Mouse (Mus musculus): ENCODE results near the gene Tep1.
"Not testable (repeated sequence)": the region's sequence is repeated elsewhere in the genome, so short reads cannot be mapped to it uniquely, and the experiment has no call there.

The Tep1 gene

DNA sequence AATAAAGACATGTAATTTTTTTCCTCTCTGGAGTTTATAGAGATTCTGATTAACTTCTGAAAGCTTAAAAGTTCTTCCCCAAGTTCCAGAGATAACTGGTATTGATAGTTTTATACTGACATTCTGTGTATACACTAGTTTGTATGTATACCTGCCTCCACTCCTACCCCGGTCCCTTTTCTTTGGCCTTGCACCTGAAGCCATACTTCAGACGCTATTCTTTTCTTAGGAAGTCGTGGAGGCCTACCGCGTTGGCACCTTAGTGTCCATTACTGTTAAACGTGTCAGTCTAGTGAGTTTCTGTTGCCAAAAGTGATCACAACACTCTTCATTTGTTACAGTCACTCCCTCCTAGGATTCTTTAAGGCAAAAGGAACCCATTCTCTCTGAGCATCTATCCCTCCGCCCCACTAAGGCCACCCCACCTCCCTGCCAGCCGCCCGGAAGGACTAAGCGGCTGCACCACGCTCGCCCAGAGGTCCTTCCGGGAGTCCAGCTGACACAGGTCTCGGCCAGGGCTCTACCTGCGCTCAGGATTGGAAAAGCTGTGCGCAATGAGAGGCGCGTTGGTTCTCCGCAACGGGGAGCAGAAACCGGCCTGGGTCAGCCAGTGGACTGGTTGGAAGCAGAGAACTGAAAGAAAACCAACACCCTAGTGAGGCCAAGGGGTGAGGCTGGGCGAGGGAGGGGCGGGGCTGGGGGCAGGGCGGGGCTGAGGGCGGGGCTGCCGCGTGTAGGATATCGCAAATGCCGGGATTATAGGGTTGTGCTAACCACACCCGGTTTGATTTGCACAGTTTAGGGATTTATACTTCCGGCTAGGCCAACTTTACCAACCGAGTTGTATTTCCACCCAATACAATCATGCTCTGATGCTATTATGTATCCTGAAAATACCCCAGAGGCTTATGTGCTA lies at the start of gene Tep1:
Gene Tep1, minus strand, starts transcription at position 672 of the 916 bp plus-strand sequence.
- DNase-seq (ENCODE audit: low spot score in 2 of 2) = peak; percentile 41 to 53

DNA sequence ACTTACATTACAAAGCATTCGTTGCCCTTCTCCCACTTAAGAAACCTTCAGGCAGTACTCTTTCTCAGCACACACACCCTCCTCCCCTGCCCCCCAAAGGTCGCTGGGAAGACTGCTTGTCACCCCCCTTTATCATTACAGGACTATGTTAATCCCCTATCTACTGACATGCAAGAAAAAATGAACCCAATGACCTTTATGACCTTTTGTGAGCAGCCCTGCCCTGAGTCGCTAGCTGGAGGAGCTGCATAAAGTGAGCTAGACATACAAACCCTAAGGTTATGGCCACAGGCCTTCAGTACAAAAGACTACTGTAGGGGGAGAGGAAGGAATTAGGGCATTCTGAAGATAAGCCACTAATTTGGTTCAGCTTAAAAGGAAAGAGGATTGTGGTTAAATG lies 41.0 kb upstream of the Tep1 start:
- no peak for DNase-seq (ENCODE audit: low spot score in 2 of 2)

DNA sequence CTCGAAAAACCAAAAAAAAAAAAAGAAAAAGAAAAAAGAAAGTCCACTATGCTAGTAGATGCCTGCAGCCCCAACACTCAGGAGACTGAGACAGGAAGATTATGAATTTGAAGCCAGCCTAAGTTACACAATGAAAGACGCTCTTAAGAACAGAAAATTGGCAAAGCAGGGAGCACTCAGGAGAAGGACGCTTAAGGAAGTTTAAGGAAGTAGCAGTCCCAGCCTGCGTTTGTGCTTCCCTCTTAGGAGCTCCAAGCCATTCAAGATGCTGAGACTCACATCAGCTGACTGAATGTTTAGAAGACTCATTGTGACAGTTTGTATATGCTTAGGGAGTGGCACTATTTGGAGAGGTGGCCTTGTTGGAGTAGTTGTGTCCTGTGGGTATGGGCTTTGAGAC lies 37.8 kb upstream of the Tep1 start:
- no peak for DNase-seq (ENCODE audit: low spot score in 2 of 2)

DNA sequence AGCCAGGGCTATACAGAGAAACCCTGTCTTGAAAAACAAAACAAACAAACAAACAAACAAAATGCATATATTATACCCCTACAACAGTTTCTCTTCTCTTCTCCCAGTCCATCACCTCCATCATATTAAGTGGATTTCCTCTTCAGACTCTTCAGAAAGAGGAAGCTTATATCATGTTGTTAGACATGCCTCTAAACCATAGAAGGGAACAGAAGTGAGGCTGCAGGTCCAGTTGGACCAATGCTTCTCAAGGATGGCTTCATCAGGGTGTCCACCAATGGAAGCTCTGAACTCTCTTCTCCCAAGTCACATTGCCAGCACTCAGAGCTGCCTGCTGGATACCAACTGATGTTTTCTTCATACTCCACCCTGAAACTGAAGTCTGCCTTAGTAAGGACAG lies 35.0 kb upstream of the Tep1 start:
- DNase-seq (ENCODE audit: low spot score in 2 of 2) = not testable (repeated sequence)

DNA sequence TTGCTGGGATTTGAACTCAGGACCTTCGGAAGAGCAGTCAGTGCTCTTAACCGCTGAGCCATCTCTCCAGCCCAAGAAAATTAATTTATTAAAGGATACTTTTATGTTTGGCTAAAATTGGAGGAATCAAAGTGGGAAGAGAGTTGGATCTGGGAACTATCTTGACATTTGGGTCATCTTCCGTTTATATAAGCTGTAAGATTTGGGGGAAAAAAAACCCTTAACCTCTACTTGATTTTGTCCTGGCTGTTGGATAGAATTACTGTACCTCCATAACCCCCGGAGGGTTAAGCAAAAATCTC lies 34.4 kb upstream of the Tep1 start:
- no peak for DNase-seq (ENCODE audit: low spot score in 2 of 2)

DNA sequence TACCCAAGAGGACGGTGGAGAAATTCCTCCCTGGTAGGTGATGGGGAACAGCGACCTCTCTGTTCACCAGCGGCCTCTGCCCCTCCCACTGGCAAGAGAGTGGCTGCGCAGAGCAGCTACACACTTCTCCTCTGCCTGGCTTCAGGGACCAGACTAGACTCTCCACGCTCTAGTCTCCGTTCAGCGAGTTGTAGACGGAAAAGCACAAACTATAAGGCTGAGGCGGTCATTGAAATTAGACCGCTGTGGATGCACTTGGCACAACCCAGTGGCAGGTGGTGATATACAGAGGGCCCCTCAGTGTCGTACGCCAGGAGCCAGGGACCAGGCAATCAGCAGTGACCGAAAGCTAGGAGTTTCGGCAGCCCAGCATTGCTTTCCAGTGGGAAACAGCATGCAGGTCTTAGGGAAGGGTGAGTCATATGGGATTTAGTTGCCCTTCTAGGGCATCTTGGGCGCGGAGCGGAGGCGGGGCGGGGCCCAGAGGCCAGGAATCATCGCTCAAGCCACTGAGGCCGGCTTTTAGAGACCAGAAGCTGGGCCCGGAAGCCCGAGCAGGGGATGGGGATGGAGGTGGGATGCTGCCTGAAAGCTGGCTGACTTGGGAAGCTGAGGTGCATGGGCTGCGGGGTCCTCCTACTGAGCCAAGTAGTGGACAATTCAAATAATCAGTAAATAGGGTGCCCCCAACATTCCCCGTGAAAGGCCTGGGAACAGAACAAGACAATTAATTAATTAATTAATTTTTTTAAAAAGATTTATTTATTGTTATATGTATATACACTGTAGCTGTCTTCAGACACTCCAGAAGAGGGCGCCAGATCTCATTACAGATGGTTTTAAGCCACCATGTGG lies 33.8 kb upstream of the Tep1 start:
- DNase-seq (ENCODE audit: low spot score in 2 of 2) = no peak

DNA sequence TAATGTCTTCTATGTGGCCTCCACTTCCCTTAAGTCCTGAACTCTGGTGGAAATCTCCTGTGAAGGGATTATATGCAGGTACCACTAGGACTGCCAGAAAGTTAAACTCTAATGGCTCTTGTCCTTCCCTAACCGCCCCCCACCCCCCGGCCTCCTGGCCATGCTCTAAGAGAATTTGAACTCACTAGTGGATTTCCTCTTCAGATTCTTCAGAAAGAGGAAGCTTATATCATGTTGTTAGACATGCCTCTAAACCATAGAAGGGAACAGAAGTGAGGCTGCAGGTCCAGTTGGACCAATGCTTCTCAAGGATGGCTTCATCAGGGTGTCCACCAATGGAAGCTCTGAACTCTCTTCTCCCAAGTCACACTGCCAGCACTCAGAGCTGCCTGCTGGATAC lies 27.6 kb upstream of the Tep1 start:
- not testable (repeated sequence) for DNase-seq (ENCODE audit: low spot score in 2 of 2)

DNA sequence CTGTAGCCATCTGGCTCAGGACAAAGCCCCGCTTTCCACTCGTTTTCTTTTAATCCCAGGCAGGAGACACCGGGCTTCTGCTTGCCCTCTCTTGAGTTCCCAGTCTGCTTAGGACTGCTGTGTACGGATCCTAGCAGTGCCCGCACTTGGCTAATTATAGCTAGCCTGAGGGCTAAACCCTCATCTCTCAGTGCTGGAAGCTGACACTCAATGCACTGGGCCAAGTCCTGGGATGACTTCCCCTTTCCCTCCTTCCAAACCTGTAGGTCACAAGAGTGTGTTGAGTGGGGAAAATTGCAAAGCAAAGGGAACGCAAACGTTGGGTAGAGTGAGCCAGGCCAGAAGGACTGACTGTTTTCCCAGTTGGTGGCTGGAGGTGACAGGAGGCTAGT lies 27.0 kb upstream of the Tep1 start, which contains the start of gene Klhl33:
Gene Klhl33, minus strand, starts transcription at position 134 of the 392 bp plus-strand sequence.
- DNase-seq (ENCODE audit: low spot score in 2 of 2) = peak in 1 of 2 experiments; percentile 3

DNA sequence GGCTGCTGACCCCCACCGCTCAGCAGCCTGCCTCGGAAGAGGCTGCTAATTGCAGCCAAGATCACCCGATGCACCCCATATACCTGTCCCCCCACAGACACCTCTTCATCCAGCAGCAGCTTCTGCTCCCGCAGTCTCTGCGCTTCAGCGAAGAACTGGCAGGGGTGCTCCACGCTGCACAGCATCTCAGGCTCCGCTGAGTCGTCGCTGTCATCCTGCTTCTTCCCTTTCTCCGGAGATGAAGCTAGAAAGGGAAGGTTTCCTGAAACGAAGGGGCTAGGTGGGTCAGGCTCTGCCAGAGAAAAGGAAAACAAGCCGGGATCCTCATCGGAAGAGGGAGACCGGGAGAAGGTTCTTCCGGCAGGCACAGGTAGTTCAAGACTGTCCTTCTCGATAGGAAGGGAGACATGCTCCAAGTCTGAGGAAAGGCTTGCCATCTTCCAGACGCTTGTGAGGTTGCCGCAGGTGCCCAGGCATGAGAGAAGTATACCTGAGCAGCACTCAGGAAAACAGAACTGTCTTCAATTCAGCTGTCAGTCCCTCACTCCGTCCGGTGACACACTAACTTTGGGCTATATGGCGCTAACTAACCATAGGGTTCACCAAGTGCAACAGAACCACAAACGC lies 26.5 kb upstream of the Tep1 start:
- DNase-seq (ENCODE audit: low spot score in 2 of 2) = peak; percentile 41 to 44

DNA sequence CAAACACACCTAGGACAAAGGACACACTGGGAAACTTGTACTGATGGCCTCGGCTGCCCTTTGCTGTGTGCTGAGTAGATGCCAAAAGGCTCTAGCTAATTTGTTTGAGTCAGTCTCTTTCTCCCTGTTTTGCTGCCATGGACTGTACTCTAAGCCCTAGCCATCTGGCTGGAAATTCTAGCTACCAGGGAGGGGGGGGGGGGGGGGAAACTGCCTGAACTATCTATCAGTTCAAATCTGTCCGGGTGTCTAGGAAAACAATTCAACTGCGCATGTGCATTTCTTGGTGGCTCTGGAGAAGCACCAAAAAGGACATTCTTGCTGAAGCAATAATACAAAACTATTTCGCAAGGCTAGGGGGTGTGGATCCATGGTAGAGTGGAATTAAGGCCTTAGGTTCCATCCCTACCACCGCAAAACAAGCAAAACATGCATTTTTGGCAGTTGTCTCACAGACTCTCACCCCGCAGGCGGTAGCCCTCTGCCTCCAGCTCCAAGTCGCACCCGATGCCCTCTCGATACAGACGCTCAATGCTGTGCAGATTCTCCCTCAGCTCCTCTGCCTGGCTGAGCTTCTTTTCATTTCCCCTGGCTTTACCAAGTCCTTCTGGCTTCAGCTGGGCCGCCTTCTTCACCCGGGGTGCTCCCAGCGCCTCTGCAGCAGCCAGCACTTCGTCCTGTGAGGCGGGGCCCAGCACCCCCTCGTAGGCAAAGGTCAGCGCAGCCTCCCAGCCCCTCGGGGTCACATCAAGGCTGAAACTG lies 25.8 kb upstream of the Tep1 start:
- peak; percentile 30 to 32 for DNase-seq (ENCODE audit: low spot score in 2 of 2)

DNA sequence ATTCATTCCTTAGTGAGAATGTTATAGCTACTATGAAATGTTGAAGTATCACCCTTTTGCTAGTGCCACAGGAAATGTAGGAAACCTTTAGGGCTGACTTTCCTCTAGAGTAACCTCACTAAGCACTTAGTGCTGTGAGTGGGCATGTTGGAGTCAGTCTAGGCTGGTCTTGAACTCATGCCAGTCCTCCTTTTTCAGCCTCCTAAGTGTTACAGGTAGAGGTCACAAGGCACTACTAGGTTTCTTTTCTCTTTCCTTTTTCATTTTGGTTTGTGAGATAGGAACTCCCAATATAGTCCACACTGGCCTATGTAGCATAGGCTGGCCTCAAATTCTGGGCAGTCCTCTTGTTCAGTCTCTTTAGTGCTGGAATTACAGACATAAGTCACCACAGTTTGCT lies 25.0 kb upstream of the Tep1 start:
- no peak for DNase-seq (ENCODE audit: low spot score in 2 of 2)

DNA sequence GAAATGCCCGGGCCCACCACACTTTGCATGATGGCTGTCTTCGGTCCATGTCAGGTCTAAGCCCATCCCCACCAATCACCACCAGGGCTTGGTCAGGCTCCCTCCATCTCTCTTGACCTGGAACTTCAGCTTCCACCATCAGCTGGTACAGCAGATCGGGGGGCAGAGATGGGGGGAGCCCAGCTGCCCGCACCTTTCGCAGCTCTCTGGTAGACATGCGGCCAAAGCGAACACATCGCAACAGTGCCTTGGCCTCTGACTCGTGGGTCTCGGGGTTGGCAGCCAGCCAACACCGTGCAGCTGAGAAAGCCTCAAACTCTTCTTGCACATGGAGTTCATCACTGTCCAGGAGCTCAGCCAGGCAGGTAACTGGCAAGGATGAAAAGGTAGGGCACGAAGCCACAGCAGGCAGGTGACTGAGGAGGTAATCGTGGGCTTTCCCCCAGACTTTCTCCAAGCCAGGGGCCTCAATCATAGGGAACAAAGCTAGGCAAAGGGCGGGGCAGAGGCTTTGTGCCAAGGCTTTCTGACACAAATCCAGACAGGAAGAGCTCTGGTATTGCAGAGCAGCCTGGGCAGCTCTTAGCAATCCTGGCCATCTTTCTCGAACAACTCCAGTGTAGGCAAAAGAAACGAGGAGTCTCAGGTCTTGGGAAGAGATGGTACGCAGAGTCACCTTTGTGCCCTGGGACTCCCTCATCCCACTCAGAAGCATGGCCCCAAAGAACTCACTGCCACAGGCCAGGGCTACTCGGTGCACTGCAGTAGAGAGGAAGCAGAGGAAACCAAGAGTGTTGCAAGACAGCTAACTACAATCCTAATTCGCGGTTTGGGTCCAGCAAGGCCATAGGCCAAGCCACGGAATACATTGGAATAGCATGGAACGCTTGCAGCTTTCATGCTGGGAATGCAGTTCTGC lies 22.4 kb upstream of the Tep1 start:
- DNase-seq (ENCODE audit: low spot score in 2 of 2) = no peak

DNA sequence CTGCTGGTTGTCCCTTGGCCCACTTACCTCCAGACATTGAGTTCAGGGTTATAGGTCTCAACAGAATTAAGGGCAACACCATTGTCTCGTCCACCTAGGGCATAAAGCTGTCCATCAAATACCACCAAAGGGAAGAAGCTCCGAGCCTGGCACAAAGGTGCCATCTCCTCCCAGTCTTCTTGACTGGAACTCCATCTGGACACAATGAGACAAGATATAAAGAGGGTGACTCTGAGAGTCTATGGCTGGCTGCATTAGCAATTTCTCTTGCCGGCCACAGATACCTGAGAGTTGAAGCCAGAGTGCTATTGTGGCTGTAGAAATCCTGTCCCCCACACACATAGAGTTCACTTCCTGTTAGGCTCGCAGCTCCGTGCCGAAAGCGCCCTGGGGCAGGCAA lies 21.7 kb upstream of the Tep1 start:
- no peak for DNase-seq (ENCODE audit: low spot score in 2 of 2)

DNA sequence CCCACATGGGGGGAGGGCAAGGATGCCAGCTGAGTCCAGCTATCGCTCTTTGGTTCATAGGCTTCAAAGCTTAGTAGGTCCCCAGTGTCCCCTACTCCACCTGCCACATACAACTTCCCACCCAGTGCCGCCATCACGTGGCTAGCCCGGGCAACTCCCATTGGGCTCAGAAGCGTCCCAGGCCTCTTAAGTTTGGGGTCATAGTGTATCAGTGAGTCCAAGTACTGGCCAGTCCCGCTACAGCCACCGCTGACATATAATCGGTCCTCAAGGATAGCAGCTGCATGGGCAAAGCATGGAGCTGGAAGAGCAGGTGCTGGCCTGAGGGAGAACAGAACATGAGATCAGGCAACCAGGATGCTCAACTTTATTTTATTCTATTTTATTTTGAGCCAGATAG lies 21.3 kb upstream of the Tep1 start:
- no peak for DNase-seq (ENCODE audit: low spot score in 2 of 2)

DNA sequence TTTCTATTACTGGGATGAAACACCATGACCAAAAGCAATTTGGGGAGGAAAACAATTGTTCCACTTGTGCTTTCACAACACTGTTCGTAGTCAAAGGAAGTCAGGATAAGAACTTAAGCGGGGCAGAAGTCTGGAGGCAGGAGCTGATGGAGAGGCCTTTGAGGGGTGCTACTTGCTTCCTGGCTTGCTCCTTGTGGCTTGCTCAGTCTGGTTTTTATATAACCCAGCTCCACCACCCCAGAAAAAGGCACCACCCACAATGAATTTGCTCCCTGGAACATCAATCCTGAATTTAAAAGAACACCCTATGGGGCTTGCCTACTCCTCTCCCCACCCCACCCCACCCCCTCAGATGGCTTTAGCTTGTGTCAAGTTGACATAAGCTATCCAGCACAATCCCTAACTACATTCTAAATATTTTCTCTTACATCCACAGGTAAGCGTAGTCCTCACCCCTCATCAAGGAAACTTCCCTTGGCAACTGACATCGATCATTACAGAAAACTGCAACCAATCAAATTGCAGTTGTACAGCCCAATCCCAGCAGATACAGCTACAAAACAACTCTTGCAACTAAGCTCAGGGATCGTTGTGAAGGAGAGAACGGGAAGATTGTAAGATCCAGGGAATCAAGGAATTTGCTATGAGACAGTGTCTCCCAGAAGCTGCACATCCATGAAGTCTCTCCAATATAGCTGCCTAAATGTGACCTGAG lies 6.0 kb upstream of the Tep1 start:
- peak; percentile 18 for DNase-seq (ENCODE audit: low spot score in 2 of 2)

DNA sequence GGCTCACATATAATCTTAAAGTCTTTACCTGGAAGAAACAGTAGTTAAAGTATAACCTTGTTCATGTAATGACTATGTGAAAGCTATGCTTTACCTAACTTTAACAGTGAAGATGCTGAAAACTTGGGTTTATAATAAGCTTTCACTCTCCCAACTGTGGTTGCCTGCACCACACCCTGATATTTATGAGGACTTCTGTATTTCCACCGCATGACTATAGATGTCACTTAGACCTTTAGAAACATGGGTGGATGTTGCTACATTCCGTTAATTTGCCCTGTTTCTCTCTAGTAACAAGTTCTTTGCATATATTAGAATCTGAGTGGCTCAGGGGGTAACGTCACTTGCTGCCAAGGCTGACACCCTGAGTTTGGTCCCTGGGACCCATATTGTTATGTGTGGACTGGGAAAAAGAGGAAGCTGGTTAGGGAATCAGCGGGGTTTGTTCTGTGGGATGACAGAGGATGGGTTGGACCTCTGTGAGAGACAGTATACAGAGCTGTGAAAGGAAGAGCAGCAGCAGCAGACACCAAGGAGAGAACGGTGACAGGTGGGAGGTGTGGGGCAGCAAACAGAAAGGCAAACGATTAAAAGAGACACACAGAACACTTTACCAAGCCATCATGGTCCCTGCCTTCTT lies 5.4 kb upstream of the Tep1 start:
- DNase-seq (ENCODE audit: low spot score in 2 of 2) = peak in 1 of 2 experiments; percentile 14

DNA sequence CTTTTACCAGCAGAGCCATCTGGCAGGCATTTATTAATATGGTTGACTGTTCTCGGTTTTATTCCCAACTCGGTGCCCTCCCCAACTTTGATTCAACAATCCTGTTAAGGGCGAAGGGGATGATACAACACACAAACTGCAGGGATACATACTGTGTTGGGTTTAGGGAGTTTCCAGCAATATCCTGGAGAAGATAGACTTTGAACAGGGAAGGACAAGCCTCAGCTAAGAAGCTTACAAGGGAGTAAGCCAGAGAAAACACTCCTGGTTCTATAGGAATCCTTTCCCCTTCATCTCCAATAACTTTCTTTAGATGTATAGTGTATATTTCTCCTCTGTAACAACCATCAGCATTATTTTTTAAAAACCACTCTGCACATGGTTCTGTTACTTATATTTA lies 4.8 kb upstream of the Tep1 start:
- no peak for DNase-seq (ENCODE audit: low spot score in 2 of 2)

DNA sequence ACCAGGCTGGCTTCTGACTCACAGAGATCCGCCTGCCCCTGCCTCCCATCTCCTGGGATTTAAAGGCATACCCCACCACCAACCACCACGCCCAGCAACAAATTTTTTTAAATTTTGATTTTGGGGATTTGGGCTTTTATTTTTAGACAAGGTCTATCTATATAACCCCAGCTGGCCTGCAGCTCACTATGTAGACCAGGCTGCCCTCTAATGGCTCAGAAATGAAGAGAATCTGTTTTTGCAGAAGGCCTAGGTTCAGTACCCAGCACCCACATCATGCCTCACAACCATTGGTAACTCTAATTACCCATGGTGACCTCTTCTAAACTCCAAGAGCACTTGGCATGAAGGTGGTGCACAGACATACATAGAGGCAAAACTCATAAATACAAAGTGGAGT lies 924 bp upstream of the Tep1 start:
- no peak for DNase-seq (ENCODE audit: low spot score in 2 of 2)

DNA sequence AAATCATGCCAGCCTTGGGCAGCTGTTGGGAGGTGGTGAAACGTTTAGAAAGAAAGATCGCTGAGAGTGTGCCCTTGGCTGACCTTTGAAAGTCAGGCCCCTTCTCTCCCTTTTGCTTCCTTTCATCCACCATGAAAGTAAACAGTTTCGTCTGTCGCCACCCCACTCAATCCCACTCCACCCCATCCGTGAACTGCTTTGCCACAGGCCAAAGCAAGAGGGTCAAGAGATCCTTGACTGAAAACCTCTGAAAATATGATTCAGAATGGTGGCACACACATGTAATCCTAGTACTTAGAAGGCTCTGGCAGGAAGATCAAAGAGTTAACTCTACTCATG lies 414 bp upstream of the Tep1 start:
- no peak for DNase-seq (ENCODE audit: low spot score in 2 of 2)

DNA sequence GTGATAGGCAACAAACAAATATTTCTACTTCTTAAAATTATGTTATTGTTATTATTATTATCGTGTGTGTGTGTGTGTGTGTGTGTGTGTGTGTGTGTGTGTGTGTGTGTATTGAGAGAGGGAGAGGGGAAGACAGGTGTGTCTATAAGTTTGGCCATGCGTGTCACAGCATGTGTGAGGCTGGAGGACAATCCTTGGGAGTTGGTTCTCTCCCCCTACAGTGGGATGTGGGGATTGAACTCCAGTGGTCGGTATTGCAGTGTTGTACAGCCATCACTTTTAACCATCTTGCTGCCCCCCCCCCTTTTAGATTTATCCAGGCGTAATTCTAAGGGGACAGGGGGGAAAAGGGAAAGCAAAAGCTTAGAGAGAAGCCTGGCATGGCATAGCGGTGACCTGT lies 1.7 kb downstream of the Tep1 start:
- DNase-seq (ENCODE audit: low spot score in 2 of 2) = no peak

Data from right cerebral cortex, adult 2 months (tissue).